Mouse (Mus musculus): ENCODE measurements around the gene Aff3.

The Aff3 gene

GRCm38 (mm10) chr1:38321861-38322260 lies 342.9 kb downstream of the Aff3 start:
- DNase-seq (ENCODE audit: low spot score in 2 of 2) = no peak

DNA sequence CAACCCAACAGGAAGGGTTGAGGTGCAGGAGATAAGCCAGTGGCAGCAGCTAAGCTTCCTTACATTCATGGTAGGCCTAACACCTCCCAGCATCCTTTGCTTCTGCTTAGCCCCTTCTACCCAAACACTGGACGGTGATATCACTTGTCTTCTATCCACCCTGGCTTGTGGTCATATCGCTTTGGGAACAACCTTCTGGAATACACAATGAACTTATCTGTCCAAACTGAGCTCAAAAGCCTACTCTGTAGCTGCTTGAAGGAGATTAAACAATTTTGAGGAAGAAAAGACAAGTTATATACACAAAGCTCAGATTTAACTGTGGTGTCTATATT lies 343.8 kb downstream of the Aff3 start:
- DNase-seq (ENCODE audit: low spot score in 2 of 2) = no peak

DNA sequence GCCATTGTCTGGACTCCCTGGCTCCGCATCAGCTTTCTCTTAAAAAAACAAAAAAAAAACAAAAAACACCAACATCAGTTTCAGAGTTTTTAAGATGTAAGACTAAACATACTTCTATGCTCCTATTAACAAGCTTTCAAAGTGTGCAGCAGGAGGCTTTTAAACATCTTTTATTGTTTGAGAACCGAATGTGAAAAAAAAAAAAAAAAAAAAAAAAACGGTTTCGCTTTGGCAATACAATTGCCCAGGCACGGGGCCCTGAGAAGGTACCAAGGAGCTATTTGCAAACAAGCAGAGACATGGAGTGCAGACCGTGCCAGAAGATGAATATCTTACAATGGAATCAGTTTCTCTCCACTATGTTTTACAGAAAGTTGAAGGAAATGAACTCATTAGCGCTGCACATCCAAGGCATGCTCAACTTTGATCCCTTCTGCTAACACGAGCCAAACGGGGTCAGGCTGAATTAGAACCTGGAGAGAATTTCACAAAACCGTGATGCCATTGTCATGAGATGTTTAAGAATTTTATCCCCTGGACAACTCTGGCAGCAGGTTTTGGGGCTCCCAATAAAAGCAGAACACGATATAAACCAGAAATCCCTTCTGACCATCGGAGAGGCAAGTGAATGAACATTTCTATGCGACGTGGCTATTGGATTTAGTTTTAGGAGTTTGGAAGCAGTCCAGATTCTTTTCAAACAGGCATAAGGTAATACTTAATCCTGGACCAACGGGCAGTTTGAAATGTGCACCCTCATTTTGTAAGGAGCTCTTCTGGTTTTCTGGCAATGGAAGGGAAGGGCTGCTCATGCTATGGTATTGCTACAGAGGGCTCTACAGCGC lies 344.4 kb downstream of the Aff3 start:
- DNase-seq (ENCODE audit: low spot score in 2 of 2) = peak in 1 of 2 experiments; percentile 15

GRCm38 (mm10) chr1:38318614-38319013 lies 346.1 kb downstream of the Aff3 start:
- no peak for DNase-seq (ENCODE audit: low spot score in 2 of 2)

- no peak for DNase-seq (ENCODE audit: low spot score in 2 of 2)
Observed at GRCm38 (mm10) chr1:38315992-38316391, 348.8 kb downstream of the Aff3 start.

GRCm38 (mm10) chr1:38310496-38310895 lies 354.3 kb downstream of the Aff3 start:
- no peak for DNase-seq (ENCODE audit: low spot score in 2 of 2)

DNA sequence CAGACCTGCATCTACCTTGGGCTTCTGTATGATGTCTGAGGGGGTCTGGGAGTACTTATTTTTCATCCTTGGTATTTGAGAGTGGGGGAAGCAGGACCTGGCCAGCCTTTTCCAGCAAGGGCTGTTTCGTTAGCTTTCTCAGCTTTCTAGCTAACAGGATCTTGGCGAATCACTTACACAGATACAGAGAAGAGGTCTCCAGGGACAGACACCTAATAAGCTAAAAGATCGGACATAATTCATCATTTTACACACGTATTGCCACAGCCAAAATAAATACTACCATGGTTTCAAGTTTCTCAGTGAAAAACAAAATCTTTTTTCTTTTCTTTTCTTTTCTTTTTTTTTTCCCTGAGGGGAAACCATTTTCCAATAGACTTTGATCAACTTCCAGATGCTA lies 354.7 kb downstream of the Aff3 start:
- no peak for DNase-seq (ENCODE audit: low spot score in 2 of 2)

- no peak for DNase-seq (ENCODE audit: low spot score in 2 of 2)
Observed at GRCm38 (mm10) chr1:38309341-38309740, 355.4 kb downstream of the Aff3 start.

GRCm38 (mm10) chr1:38308705-38308996 lies 356.1 kb downstream of the Aff3 start:
- no peak for DNase-seq (ENCODE audit: low spot score in 2 of 2)

DNA sequence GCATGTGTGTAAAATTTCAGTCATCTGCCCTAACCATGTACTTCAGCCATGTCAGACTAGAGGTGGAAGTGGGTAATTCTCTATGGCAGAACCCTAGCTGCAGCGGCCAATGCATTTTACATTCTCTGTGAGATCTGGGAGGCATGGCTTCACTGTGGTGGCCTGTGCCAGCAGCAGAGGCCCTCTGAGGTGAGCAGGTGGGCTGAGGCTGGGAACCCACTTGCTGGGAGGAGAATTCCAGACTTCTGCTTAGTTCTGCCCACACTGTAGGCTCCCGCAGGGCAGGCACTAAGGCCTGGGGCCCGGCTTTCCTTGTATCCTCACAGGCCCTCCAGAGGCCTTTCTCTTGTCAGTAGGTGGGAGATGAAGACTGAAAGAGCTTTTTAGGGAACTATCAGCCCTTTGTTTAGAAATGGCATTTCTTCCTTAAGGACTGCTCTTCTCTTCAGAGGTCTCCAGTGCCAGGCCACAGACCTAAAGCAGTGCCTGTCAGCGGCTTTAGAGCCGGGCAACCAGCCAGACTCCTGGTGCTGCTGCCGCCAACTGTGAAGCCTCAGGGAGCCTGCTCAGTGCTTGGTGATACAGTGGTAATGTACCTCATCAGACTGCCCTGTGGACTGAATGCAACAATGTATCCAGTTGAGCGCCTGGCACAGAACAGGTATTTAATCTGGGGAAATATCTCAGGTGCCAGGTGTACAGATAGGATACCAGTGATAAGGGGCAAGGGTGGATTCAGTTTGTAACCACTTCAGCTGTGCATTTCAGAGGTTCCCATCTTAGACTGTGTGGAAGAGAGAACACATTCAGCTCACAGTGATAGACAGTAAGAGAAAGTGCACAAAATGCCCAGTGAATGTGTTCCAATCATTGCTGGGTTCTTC lies 356.7 kb downstream of the Aff3 start:
- peak in 1 of 2 experiments; percentile 58 for DNase-seq (ENCODE audit: low spot score in 2 of 2)

- no peak for DNase-seq (ENCODE audit: low spot score in 2 of 2)
Observed at GRCm38 (mm10) chr1:38307234-38307633, 357.5 kb downstream of the Aff3 start.

- DNase-seq (ENCODE audit: low spot score in 2 of 2) = no peak
Observed at GRCm38 (mm10) chr1:38306146-38306545, 358.6 kb downstream of the Aff3 start.

GRCm38 (mm10) chr1:38304376-38304775 lies 360.4 kb downstream of the Aff3 start:
- DNase-seq (ENCODE audit: low spot score in 2 of 2) = peak in 1 of 2 experiments; percentile 15

DNA sequence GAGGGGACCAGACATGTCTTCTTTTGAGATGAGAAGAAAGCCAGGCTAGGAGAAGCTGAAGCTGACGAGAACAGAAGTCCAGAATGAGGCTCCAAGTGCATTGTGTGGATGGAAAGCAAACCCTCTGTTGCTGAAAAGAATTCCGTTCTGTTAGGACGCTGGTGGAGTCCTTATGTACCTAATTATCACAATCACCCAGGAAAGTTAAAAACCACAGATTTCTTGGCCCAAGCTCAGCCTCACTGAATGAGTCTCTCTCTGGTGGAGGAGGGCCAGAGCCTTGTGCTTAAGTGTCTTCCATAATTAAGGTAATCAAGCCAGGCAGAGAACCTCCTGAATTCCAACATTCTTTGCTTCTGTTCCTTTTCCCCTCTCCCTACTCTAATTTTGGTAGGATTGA lies 366.5 kb downstream of the Aff3 start:
- DNase-seq (ENCODE audit: low spot score in 2 of 2) = no peak

DNA sequence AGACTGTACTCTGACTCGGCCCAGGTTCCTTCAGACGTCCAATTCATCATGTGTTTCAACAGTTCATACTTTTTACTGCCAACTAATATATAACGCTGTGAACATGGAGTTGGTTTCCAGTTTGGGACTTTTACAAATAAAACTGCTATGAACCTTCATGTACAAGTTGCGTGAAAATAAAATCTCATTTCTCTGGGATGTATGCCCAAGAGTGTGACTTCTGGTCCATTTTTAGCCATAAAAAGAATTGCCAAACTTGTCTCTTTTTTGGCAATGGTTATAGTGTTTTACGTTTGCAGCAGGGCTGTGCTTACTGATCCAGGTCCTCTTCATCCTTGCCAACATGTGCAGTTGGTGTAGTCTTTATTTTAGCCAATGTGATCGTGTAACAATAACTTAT lies 369.8 kb downstream of the Aff3 start:
- DNase-seq (ENCODE audit: low spot score in 2 of 2) = no peak

- no peak for DNase-seq (ENCODE audit: low spot score in 2 of 2)
Observed at GRCm38 (mm10) chr1:38294336-38294695, 370.4 kb downstream of the Aff3 start.

DNA sequence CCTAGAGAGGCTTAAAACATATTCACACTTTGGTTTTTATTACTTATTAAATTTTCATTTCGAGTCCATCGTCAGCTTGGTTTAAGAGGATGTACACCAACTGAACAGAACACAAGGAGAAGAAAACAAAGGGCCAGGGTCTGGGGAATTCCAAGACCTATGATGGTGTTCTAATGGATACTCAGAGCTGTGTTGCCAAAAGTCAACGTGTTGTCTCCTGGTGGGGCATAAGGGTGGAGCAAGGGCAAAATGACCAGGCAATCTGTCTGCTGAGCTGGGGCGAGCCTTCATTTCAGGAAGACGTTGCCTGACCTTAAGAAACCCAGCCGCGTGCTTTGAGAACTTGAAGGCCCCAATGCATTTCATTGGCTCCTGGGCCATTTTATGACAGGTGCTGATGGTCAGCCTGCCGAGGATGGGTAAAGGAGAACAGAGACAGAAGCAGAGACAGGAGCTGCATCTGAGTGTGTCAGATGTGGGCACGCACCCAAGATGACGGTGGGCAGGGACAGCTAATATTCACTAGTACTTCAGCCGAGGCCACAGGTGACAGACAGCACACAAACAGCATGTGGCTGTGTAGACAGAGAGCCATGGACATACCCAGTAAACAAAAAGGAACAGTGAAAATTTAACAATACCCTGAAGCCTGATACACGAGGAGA lies 371.0 kb downstream of the Aff3 start:
- no peak for DNase-seq (ENCODE audit: low spot score in 2 of 2)

DNA sequence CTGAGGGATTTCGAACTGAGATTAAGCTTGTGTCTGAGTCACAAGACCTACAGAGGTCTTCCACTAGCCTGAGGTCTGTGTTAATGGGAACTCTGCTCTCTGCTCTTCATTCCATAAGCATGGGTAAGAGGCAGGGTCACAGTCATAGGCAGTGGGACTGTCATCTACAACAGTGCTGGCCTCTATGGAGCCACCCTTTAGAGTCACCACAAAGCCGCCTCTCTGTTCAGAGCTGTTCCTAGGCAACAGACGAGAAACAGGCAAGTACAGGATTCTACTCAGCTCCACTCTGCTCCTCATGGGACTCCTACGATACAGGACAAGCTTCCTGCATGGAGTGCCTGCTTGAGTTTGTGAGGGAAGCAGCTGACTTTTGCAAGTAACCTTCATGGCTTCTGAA lies 371.9 kb downstream of the Aff3 start:
- DNase-seq (ENCODE audit: low spot score in 2 of 2) = no peak

GRCm38 (mm10) chr1:38291915-38292314 lies 372.8 kb downstream of the Aff3 start:
- no peak for DNase-seq (ENCODE audit: low spot score in 2 of 2)

DNA sequence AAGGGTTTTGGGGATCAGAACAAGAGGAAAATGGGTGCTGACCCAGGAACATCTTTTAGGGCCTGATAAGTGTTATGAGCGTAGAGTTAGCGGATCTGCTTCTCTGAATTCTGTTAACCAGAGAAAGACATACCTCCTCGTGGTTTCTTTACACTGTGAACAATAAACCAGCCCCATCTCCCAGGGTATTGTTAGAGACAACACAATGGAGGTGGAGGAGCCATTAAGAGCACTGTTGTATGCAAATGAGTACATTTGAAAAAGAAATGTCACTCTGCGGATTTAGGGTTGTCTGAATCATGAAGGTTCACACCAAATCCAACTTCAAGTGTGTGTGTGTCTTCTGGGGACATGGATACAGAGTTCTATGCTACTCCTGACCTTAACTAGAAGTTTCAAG lies 373.3 kb downstream of the Aff3 start:
- DNase-seq (ENCODE audit: low spot score in 2 of 2) = no peak

GRCm38 (mm10) chr1:38290881-38291280 lies 373.9 kb downstream of the Aff3 start:
- DNase-seq (ENCODE audit: low spot score in 2 of 2) = no peak

DNA sequence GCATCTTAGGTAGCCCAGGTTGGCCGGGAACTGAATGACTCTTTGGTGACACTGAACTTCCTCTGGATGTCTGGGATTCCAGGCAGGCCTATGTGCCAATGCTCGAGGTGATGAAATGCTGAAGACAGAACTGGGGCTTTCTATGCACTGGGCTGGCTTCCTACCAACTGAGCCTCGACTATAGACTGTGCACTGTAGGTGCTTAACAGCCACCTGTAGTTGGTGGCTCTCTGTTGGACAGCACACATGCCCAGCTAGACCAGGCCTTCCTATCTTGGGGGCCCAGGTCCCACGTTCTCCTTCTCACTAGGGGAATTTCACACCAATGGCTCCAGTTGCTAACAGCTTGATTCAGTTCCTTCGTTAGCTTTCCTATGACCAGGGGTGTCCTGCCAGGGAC lies 374.9 kb downstream of the Aff3 start:
- DNase-seq (ENCODE audit: low spot score in 2 of 2) = no peak

DNA sequence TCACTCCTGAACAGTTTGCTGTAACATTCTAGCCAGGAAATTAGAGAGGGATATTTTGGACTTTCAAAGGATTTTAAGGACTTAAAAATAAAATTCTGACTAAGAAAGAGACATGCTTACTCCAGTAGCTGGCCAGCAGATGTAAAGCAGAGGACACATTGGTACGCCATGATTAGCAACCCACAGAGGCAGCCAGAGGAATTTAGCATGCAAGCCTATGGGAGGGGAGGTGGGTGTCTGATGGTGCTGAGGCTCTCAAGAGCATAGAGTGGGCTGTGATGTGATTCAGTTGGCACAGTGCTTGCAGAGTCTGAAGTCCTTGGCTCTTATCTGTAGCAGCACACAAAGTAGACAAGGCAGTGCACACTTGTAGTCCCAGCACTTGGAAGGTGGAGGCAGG lies 376.0 kb downstream of the Aff3 start:
- no peak for DNase-seq (ENCODE audit: low spot score in 2 of 2)
